Mouse (Mus musculus) lung, postnatal 0 days (tissue): ENCODE measurements around the gene Thsd7b.

Experiments used
- CTCF ChIP-seq: IDR thresholded peaks from 2 replicates; pipeline ENCODE4 v1.5.1; 2016; ENCODE audit warnings: antibody characterized with exemption, mild to moderate bottlenecking
- EP300 ChIP-seq: IDR thresholded peaks from 2 replicates; pipeline ENCODE4 v1.6.1; 2016; ENCODE audit warnings: antibody characterized with exemption, mild to moderate bottlenecking, control low read depth

- TF ChIP-seq CTCF = no peak
- TF ChIP-seq EP300 = no peak
Observed at GRCm38 (mm10) chr1:130217404-130217803, 944.3 kb downstream of the Thsd7b start.
